Mouse (Mus musculus): ENCODE measurements around the gene Olfr1507.

Olfr1507 gene

GRCm38 (mm10) chr14:52495516-52495915 lies at the start of gene Olfr1507:
Olfr1507 (minus strand) TSS chr14:52495749.
- no peak for DNase-seq (ENCODE audit: low spot score in 2 of 2)

- no peak for DNase-seq (ENCODE audit: low spot score in 2 of 2)
Measured at GRCm38 (mm10) chr14:52533336-52533735, 37.8 kb upstream of the Olfr1507 start.

GRCm38 (mm10) chr14:52524952-52525351 lies 29.4 kb upstream of the Olfr1507 start:
- no peak for DNase-seq (ENCODE audit: low spot score in 2 of 2)

GRCm38 (mm10) chr14:52467395-52467794 lies 28.2 kb downstream of the Olfr1507 start, which contains the start of gene Olfr1508:
Olfr1508 (minus strand) TSS chr14:52467495.
- no peak for DNase-seq (ENCODE audit: low spot score in 2 of 2)

- no peak for DNase-seq (ENCODE audit: low spot score in 2 of 2)
Measured at GRCm38 (mm10) chr14:52465738-52466137, 29.8 kb downstream of the Olfr1507 start.

- no peak for DNase-seq (ENCODE audit: low spot score in 2 of 2)
Measured at GRCm38 (mm10) chr14:52461928-52462327, 33.6 kb downstream of the Olfr1507 start.

- DNase-seq (ENCODE audit: low spot score in 2 of 2): peak; percentile 11 to 26
Measured at GRCm38 (mm10) chr14:52451138-52451537, 44.4 kb downstream of the Olfr1507 start.

- DNase-seq (ENCODE audit: low spot score in 2 of 2): no peak
Measured at GRCm38 (mm10) chr14:52442690-52443089, 52.9 kb downstream of the Olfr1507 start, which contains the start of gene Olfr1509. Olfr1509 (plus strand) TSS chr14:52442990.

Data from thymus, postnatal 10 days (tissue).